Mouse (Mus musculus) stomach, adult 2 months (tissue): ENCODE results near the gene Rfc3. TPM values are rescaled to one million over a fixed set of nuclear protein-coding genes. Genes with fewer than 3 reads are reported as not detected.

Experiments
- polyA plus RNA-seq: library from polyadenylated mRNA; depleted of rRNA; stranded (reverse); fragments of >200 nt; gene quantifications from 2 replicates; pipeline ENCODE4 v1.2.3, GENCODE M21; 2012; rRNA removed

Rfc3 gene
- polyA plus RNA-seq = 2.3 and 3.0 TPM in 2 replicates

GRCm38 (mm10) chr5:151650700-151651410, at the start of gene Rfc3:
Rfc3 (minus strand) TSS chr5:151651242.

DNA sequence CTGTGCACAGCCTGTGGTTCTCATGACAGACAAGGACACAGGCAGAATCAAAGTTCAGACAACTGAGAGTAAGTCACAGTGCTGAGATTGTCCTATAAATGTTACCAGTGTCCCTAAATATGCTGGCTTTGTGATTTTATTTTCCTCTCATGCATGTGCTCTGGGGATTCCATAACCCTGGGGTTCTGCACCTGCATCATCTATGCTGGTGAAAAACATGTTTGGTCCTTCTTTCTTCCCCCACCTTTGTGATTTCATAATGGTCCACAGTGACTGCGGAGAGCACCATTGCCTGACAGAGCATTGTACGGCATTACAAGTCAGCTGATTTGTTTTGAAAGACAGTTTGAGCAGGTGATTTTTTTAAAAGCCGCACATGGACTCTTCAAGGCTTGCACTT, 45.1 kb downstream of the Rfc3 start, which contains the start of gene Vmn2r18:
TSS of gene Vmn2r18 (minus strand) at position 101 of the 400 bp plus-strand sequence.

Other genes starting within 250 kb of the Rfc3 start
- gene Gm42906, start 223.1 kb downstream of the Rfc3 start, polyA plus RNA-seq = not detected in 2 replicates
- 0.06 TPM in 1 of 2 replicates, not detected in the other for gene Vmn2r18, start 45.2 kb downstream of the Rfc3 start, polyA plus RNA-seq